Mouse (Mus musculus) adrenal gland, adult (tissue): ENCODE results near the gene Esyt1.
A peak's percentile ranks its signal among the peaks of the same experiment; 100 is the strongest.
"Not testable (repeated sequence)": the region's sequence is repeated elsewhere in the genome, so short reads cannot be mapped to it uniquely, and the experiment has no call there.

Experiments
- DNase-seq, 2 experiments: peaks; one replicate each; pipeline ENCODE4 v3.0.0; 2022 to 2023; ENCODE audit warnings: low spot score in 1 of 2; ENCODE audit not compliant: inconsistent age in 2 of 2

Esyt1 gene

DNA sequence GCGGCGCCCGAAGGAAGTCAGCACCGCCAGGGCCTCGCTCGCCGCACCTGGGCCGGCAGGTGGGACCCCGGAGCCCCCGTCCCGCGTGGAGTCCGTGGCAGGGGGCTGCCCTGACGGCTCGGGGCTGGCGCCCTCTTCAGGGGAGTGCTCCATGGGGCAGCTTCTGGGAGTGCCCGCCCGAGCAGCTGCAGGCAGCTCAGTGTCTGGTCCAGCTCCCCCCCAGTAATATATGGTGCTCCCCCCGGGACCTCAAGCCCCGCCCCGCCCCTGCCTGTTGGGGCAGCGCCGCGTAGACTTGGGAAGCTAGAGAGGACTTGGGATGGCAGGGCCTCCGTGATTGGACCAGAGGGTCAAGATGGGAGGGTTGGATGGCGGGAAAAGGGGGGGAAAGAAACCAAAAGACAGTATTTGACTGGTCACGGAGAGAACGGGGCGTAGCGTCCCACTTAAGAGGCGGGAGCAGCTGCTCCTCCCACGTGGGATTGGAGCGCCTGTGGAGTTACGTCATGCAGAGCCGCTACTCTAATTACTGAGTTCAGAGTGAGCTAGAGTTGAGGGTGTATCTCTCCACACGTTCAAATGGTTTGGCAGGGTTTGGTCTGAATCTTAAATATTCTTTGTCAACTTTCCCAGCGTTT is at the start of gene Esyt1:
TSS of gene Esyt1 (minus strand) at position 201 of the 638 bp plus-strand sequence.
- peak; percentile 97 to 98 for DNase-seq

DNA sequence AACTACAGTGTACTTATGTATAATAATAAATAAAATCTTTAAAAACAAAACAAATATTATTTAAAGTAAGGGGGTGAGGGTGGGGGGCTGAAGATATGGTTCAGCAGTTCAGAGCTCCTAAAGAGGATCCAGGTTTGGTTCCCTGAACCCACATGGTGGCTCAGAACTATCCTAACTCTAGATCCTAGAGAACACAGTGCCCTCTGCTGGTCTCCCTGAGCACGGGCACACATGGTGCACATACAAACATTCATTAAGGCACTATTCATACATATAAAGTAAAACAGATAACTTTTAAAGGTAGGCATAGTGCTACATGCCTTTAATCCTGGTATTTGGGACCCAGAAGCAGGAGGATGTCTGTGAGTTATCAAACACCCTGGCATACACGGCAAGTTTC is 49.4 kb upstream of the Esyt1 start:
- no peak for DNase-seq

DNA sequence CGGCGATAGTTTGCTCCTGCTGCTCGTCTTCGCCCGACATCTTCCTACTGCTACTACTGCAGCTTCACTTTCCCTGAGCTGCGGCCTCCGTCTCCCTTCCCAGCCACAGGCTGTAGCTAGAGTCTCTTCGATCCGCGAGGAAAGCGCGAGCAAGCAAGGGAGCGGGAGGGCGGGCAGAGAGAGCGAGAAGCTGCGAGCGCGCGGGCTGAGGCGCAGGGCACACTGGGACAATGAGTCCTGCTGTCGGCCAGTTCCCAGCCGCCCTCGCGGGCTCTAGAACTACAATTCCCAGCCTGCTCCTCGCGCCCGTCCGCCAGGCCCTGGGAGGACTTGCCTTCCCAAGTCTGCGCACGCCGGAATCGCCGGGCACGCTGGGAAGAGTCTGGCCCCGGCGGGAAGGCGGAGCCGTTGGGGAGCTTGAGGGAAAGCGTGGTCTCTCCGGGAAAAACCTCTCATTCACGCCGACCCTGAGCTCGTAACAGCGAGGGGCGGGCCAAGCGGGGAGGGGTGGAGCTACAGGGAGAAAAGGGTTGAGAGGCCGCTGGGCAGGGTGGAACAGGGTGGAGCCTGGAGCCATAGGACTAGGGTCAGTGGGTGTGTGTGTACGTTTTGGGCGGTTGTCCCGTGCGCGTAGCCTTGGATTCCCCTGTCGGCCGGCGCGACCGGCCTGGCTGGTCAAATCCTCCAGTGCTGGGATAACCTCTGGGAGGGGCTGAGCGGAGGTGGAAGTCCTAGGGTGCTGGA is 40.3 kb upstream of the Esyt1 start, which contains the start of gene Pa2g4:
TSS of gene Pa2g4 (minus strand) at position 200 of the 744 bp plus-strand sequence.
- peak; percentile 99 to 100 for DNase-seq

DNA sequence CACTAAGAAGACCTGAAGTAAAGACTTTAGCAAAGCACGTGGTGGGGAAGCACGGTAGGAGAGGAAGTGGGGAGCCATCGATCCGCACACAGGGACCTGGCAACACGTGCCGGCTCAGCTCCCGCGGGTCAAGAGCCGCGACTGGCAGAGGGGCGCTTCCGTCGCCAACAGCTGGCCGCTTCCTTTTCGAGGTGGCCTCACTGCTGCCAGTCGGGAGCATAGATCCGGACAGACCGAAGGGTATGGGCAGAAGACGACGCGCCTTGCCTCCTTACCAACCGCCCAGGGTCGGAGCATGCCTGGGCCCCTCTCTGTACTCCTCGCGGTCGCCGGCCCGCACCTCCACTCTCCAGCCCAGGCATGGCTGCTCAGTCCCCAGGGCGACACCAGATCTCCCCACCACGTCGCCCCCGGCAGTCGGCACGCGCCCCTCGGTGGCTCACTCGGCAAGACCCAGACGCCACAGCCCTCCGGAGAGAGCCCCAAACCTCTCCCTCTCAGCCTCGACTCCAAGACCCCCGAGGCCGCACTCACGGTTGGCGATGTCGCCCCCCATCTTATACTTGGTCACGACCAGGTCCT is 39.6 kb upstream of the Esyt1 start:
- no peak for DNase-seq

DNA sequence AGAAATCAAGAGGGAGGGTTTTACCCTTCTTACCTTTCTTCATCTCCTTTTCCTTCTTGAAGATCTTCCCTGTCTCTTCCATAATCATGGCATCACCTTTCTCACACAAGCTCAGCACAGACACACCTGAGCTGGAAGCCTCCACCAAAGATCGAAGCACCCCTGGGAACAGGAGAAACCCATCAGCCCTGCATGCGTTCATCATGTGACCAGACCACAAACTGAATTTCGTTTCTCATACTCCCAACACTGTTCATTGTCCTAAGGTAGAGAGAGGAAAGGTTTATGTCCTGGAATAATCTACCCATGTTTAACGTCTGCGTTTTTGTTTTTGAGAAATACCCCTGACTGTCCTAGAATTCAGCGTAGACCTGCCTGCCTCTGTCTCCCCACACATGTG is 37.9 kb upstream of the Esyt1 start:
- no peak for DNase-seq

DNA sequence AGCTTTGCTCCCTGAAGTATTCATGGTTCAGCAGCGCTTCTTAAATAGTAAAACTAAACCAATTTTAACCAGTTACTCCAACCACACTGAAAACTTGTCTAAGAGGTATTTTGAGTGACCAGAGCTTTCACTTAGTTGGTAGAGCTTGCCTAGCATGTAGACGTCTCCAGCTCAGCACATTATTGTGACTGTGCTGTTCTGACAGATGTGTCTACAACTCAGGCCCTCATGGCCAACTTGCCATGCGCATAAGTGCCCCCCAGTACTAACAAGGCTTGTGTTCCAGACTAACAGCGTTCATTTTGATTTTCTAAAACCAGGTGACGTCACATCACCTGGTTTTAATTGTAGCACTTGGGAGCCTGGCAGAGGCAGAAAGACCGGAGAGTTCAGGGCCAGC is 31.3 kb upstream of the Esyt1 start:
- no peak for DNase-seq

DNA sequence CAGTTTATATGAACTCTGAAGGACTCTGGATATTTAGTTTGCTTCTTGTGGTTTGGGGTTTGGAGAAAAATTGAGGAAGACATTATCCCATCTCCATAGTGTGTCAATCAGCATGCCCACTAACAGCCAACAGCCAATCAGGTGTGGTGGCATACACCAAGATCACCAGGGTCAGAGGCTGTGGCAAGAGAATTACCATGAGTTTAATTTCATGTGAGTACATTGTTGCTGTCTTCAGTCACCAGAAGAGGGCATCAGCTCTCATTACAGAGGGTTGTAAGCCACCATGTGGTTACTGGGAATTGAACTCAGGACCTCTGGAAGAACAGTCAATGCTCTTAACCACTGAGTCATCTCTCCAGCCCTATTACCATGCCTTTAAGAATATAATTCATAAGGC is 30.6 kb upstream of the Esyt1 start:
- DNase-seq = no peak

DNA sequence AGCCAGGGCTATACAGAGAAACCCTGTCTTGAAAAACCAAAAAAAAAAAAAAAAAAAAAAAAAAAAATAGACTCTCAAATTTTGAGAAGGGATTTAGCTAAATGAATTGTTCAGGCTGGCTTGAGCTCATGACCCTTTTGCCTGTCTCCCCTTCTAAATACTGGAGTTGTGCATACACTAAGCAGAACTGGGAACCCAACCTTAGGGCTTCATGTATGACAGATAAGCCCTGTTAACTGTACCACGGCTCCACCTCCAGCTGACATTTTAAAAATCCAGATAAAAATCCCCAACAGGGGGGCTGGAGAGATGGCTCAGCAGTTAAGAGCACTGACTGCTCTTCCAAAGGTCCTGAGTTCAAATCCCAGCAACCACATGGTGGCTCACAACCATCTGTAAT is 29.9 kb upstream of the Esyt1 start:
- DNase-seq = not testable (repeated sequence)

DNA sequence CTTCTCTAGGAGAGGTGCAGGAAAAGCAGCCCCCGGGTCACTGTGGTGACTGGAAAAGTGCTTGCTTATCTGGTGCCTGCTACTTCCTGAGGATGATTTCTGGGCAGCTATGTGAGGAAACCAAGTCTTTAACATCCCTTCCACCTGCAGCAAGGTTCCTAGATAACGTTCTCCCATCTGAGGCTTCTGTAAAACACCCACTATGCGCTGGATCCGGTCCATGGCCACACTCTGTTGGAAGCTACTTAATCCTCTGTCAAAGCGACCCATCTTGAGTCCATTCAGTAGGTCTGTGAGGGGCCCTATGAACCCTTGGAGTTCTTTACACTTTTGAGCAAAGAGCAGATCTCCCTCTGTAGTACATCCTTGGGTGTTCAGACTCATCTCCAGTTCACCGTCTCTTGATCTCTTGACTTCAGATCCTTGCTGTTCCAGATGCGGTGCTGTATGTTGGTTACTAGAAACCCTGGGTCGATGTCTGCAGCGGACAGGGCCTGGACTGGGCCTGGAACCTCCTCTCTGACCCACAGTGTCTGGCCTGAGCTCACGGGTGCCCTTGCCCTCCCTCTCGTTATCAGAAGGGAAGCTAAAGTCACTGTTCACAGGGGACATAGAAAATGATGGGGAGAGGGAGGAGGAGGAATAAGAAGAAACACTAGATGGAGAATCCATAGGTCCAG is 24.6 kb upstream of the Esyt1 start:
- peak; percentile 26 to 53 for DNase-seq

DNA sequence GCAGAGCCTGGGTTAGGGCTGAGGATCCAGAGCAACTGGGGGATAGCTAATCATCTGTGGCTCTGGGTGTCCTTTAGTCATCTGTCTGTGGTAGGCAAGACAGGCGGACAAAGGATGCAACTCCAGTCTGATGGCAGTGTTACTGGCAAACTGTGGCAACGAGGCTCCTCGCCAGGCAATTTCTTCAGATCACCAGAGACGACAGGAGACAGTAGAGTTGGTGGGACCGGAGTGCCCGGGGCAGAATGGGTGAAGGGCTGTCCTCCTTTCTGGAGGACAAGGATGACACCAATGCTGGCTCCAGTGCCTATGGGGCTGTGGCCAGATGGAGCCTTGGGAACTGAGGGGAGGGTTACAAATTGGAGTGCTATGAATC is 24.0 kb upstream of the Esyt1 start:
- peak; percentile 56 to 73 for DNase-seq

DNA sequence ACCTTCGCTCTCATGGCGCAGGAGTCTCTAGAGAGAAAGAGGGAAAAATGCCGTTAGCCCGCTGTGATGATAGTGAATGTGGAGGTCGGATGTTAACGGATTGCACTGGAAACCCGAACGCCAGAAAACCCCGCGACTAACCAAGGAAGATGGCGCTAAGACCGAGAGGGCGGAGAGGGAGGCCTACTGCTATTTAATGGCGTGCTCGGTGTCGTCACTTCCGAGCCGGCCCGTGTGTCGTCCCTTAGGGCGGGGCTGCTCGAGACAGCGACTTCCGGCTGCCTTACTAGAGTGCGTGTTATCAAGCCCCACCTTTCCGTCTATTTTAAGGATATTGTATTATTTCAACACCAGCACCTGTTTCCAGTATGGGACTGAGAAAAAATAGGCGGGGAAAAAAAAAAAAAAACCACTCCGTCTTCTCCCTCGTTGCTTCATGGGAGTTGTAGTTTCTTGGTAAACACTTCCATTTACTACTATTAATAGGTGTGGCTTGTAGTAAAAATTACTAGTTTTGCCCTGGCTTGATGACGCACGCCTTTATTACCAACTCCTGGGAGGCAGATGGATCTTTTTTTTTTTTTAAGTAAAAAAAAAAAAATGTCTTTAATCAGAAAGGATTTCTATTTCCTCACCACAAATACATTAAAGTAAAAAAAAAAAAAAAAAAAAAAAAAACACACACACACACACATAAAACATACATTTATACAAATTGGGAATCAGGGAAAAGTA is 23.4 kb upstream of the Esyt1 start, which contains the start of gene Rpl41:
TSS of gene Rpl41 (minus strand) at position 359 of the 735 bp plus-strand sequence.
- DNase-seq = peak; percentile 94 to 97

DNA sequence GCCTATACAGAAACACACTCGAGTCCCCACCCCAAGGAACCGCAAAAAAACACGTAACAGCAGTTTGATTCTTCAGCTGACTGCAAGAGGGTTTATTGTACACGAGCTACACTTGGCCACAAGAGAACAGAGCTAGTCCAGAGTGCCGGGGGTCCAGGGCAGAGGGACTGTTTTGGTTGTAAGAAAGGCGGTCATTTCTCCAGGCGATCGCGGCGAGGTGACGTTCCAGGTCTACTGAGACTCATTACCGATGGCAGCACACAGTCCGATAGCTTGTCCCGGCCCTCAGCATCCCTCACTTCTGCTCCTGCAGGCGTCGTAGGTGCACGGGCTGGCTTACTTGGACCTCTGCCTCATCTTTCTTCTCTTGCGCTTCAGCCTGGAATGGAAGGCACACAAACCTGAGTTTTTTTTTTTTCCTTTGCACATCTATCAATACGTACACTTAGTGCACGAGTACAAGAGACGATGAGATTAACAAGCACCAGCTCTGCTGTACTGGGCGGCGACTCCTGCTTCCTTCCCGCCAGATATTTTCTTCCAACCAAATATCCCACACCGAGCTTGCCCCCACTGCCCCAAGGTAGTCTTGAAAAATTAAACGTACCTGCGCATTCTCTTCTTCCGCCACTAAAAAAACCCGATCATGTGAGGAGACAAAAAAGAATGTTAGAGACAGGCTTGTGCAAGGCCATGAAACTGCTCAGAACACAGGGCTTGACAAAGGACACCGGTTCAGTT is 22.6 kb upstream of the Esyt1 start:
- not testable (repeated sequence) for DNase-seq

DNA sequence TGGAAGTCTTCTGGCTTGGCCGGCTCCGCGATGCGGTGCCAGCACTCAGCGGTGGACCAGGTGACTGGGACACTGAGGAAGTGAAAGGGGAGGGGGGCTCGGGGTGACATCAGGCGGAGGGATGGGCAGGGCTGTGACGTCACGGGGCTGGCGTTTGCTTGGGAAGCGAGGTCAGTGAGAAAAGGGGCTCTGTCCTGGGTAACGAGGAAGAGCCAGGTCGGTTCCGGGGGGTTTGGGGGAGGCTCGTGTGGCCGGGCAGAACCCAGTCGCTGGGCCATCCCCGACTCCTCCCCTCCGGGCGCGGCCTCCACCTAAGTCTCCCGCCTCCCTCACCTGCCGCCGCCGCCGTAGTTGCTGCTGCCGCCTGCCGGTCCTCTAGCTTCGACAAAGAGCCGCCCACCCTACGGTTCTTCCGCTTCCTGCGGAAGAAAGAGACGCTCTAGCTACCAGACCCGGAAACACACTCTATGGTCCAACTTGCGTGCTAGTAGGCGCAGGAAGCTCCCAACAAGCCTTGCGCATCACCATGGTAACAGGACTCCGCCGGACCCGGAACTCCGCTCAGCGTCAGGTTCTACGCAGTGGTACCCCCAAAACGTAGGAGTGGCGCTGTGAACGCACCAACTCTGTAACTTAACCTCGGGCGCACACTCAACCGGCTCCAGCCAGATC is 21.8 kb upstream of the Esyt1 start, which contains the start of gene Zc3h10:
TSS of gene Zc3h10 (minus strand) at position 414 of the 672 bp plus-strand sequence.
- DNase-seq = peak; percentile 97 to 98

DNA sequence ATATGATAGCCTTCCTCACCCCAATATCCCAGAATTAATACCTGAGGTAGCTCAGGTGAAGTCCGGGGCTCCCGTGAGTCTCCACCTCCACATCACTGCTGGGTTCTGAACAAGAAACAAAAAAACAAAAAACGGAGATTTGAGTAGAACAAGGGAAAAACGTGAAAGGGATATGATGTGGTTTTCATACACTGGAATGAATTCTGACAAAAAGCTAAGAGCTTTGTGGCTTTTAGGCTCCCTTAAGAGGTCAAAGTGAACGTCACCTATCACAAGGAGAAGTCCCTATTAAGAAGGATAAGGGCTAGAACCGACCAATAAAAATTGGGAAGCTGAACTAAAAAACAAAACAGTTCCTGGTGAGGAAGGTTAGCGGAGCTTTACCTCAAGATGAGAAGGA is 21.1 kb upstream of the Esyt1 start:
- no peak for DNase-seq

DNA sequence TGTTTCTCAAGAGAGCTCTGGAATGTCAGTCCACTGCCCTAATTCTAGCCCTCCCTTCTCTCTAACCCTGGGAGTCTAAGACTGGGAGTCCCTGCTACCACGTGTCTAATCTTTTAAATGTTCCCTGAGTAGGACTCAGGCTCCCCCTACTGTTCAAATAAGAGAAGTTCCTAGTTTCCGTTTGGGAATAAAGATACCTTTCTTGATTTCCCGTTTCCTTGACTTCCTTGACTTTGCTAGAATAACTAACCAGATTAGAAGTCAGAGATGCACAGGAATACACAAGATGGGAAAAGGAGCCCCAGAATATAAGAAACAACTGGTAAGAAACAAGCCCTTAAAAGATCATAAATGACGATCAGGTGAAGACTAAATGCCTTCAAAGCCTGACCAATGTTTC is 20.7 kb upstream of the Esyt1 start:
- peak in 1 of 2 experiments; percentile 79 for DNase-seq

DNA sequence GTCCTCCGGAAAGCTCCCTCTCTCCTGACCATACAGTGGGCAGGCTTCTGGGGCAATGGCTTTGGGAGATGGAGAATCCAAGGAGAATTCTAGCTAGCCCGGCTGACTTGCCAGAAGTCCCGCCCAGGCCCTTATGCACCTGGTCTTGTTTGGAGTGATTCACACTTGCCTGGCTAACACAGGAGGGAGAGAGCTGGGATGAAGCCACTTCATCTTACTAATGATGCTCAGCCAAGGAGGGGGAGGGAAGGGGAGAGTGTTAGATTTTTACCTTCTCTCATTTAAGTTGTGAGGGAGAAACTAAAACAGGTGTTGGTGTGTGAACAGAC is 19.9 kb upstream of the Esyt1 start:
- no peak for DNase-seq

DNA sequence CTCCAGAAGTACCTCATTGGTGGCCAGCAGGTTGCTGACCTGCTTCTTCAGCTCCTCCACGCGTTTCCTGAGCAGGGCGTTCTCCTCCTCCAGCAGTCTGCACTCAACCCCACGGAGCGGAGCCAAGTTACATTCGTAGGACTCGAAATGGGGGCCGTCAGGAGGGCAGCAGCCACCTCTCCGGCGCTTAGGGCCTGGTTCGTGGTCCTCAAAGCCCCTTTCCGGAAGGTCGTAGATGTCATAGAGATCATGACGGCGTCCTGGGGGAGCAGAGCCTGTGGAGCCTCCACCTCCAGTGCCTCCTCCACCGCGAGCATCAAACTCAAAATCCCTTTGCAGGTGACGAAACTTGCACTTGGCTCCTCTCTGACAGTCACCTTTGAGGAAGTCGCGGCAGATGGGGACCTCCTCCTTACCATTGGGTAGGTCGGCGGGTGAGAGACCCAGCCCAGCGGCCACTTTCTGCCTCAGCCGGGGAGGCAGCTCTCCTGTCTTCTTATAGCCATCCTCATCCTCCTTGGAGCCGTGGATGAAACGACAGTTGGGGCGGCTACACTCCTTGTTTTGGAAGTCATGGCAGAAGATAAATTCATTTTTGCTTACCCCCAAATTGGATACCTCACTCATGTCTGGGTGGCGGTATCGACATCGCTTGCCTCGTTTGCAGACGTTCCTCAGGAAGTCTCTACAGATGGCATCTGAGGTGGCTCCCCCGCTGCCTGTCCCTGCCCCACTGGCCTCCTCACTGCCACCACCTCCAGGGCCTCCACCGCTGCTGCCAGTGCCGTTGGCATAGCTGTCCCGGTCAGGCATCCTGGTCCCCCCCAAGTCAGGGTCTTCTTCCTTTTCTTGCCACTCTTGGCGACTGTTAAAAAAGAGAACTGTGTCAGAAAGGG is 19.3 kb upstream of the Esyt1 start:
- DNase-seq = peak in 1 of 2 experiments; percentile 28

DNA sequence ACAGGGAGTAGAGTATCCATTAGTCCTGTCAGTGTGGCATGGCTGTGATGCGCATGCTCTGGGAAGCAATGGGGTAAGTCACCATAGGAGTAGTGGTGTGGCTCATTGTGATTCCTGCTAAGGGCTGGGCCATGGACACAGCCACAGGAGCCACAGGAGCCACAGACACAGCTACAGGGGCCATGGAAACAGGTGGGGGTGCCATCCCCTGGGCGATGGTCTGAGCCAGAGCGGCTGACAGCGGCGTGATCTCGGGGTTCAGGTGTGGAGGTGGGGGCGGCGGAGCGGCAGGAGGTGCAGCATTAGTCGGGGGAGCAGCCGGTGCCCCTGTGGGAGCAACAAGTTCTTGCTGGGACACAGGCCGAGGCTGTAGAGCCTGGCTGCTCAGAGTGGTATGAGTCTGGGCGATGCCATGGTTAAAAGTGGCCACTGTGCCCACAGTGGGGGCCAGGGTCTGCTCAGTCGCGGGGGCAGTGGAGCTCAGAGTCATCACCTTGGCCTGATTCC is 18.5 kb upstream of the Esyt1 start:
- peak in 1 of 2 experiments; percentile 31 for DNase-seq
